Mouse (Mus musculus): ENCODE results near the gene Scml4.

GRCm38 (mm10) chr10:42862102-42862740 is 2.1 kb downstream of the Scml4 start:
- TF ChIP-seq EP300 (IDR thresholded peaks at IDR 0.05; ENCODE audit: insufficient read depth, low read depth, low read length) = no peak
- TF ChIP-seq CTCF (IDR thresholded peaks at IDR 0.05) = no peak
